Mouse (Mus musculus) kidney, embryonic 14.5 days (tissue): ENCODE results near the gene Ahdc1. TPM values are rescaled to one million over a fixed set of nuclear protein-coding genes. Genes with fewer than 3 reads are reported as not detected.
A peak's percentile ranks its signal among the peaks of the same experiment; 100 is the strongest.

Source experiments
- ATAC-seq: fragments of 200-750 bp; cut with Nextera tagmentation; 2 replicates; pipeline ENCODE4 v1.8.0; 2017; ENCODE audit warnings: moderate number of reproducible peaks, mild to moderate bottlenecking, moderate TSS enrichment, moderate library complexity; ENCODE audit not compliant: low FRiP score, low TSS enrichment
- H3K27ac ChIP-seq: fragments of 300-500 bp; sonication (generic); 2 replicates; pipeline ENCODE4 v1.5.1; 2014; ENCODE audit warnings: low read depth, mild to moderate bottlenecking, low read length, moderate library complexity, mixed read lengths
- H3K27me3 ChIP-seq: fragments of 300-500 bp; sonication (generic); 2 replicates; pipeline ENCODE4 v1.6.1; 2014; ENCODE audit warnings: mild to moderate bottlenecking, low read length; ENCODE audit not compliant: control insufficient read depth, insufficient read depth
- H3K36me3 ChIP-seq: fragments of 300-500 bp; sonication (generic); 2 replicates; pipeline ENCODE4 v1.6.1; 2014; ENCODE audit warnings: low read length, mixed read lengths; ENCODE audit not compliant: control insufficient read depth, insufficient read depth
- H3K4me1 ChIP-seq: fragments of 300-500 bp; sonication (generic); 2 replicates; pipeline ENCODE4 v1.6.1; 2014; ENCODE audit warnings: low read length, mixed read lengths; ENCODE audit not compliant: control insufficient read depth, insufficient read depth
- H3K4me2 ChIP-seq: fragments of 300-500 bp; sonication (generic); replicated peaks from 2 replicates; pipeline ENCODE4 v1.6.1; 2014; ENCODE audit warnings: low read depth, mild to moderate bottlenecking, low read length
- H3K4me3 ChIP-seq: fragments of 300-500 bp; sonication (generic); 2 replicates; pipeline ENCODE4 v1.5.1; 2014; ENCODE audit warnings: mild to moderate bottlenecking, low read length
- H3K9ac ChIP-seq: fragments of 300-500 bp; sonication (generic); 2 replicates; pipeline ENCODE4 v1.6.1; 2014; ENCODE audit warnings: low read depth, mild to moderate bottlenecking, low read length, moderate library complexity
- H3K9me3 ChIP-seq: fragments of 300-500 bp; sonication (generic); 2 replicates; pipeline ENCODE4 v1.6.1; 2016; ENCODE audit warnings: low read length; ENCODE audit not compliant: control insufficient read depth
- WGBS: fragments of 180-500 bp; shearing (Covaris S2); extraction: QIAGEN DNeasy Blood & Tissue Kit; methylation state at CpG from one replicate; pipeline ENCODE4 v1.1.7; 2014; 5-methylcytosine and 5-hydroxymethylcytosine counted together
- polyA plus RNA-seq: library from polyadenylated mRNA; unstranded; fragments of >200 nt; fragmentation: Nextera tagmentation; extraction: Ambion mirVana; gene quantifications from 2 replicates; pipeline ENCODE4 v1.2.1, GENCODE M21; 2014

Ahdc1 gene
- polyA plus RNA-seq, 1 experiment from 2014 or later = 12.1 TPM

- H3K27ac ChIP-seq = no peak overlapping the region
Measured at GRCm38 (mm10) chr4:133112175-133112838, 101.2 kb downstream of the Ahdc1 start.

DNA sequence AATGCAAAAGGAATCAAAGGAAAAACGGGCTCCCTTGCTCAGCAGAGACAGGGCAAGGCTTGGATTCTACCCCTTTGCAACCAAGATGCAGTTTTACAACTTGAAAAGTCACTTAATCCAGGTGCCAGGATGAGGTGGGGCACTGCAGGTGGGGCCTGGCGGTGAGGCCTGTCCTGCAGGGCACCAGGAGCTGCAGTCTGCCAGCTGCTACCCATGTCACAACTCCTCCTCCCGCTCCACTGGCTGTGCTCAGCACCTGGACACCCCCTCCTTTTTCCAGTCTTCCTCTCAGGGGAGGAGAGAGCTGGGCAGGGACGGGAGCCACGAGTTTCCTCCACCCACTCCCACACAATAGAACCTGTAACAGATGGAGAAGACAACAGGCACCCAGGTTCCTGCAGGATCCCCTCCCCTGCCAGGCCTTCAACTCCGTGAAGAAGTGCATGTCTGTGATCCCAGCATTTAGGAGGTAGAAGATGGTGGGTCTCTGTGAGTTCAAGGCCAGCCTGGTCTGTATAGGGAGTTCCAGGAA, 102.4 kb downstream of the Ahdc1 start:
- no peaks in the 10 kb centered on the region for H3K27me3 ChIP-seq
- H3K4me1 ChIP-seq = peaks cover 33% of the 10 kb centered on the region
- no peaks in the 10 kb centered on the region for H3K9me3 ChIP-seq
- ATAC-seq = no peak
- H3K4me2 ChIP-seq = no peak overlapping the region
- WGBS = 38% methylated on average over 6 of the region's 6 CpGs
- H3K4me3 ChIP-seq = no peak overlapping the region
- H3K9ac ChIP-seq = no peak overlapping the region
- no peak overlapping the region for H3K27ac ChIP-seq
- H3K36me3 ChIP-seq = no peaks in the 10 kb centered on the region

More at GRCm38 (mm10) chr4:133112175-133112838, 101.2 kb downstream of the Ahdc1 start:
- ATAC-seq = no peak
- WGBS = 28% methylated on average over 13 of the region's 13 CpGs
- no peaks in the 10 kb centered on the region for H3K9me3 ChIP-seq
- H3K27me3 ChIP-seq = no peaks in the 10 kb centered on the region
- H3K36me3 ChIP-seq = no peaks in the 10 kb centered on the region
- no peak overlapping the region for H3K9ac ChIP-seq
- H3K4me2 ChIP-seq = no peak overlapping the region
- no peak overlapping the region for H3K4me3 ChIP-seq
- peaks cover 28% of the 10 kb centered on the region for H3K4me1 ChIP-seq

GRCm38 (mm10) chr4:133114762-133115161, 103.7 kb downstream of the Ahdc1 start:
- no peaks in the 10 kb centered on the region for H3K27me3 ChIP-seq
- H3K4me3 ChIP-seq = no peak overlapping the region
- ATAC-seq = no peak
- H3K27ac ChIP-seq = no peak overlapping the region
- no peak overlapping the region for H3K9ac ChIP-seq
- H3K4me2 ChIP-seq = no peak overlapping the region
- peaks cover 28% of the 10 kb centered on the region for H3K4me1 ChIP-seq
- no peaks in the 10 kb centered on the region for H3K9me3 ChIP-seq
- H3K36me3 ChIP-seq = no peaks in the 10 kb centered on the region
- 55% methylated on average over 3 of the region's 3 CpGs for WGBS

GRCm38 (mm10) chr4:133115721-133116429, 104.8 kb downstream of the Ahdc1 start:
- H3K27me3 ChIP-seq = no peaks in the 10 kb centered on the region
- H3K4me2 ChIP-seq = no peak overlapping the region
- no peaks in the 10 kb centered on the region for H3K9me3 ChIP-seq
- H3K27ac ChIP-seq = peak overlapping the region; percentile 100
- H3K36me3 ChIP-seq = no peaks in the 10 kb centered on the region
- 67% methylated on average over 14 of the region's 14 CpGs for WGBS
- H3K4me3 ChIP-seq = no peak overlapping the region
- peaks cover 37% of the 10 kb centered on the region for H3K4me1 ChIP-seq
- H3K9ac ChIP-seq = no peak overlapping the region
- ATAC-seq = no peak

GRCm38 (mm10) chr4:133116756-133117470, 105.9 kb downstream of the Ahdc1 start:
- Histone ChIP-seq H3K9me3 (no peaks in the 10 kb centered on the region), H3K4me2 (peak overlapping the region; percentile 31; the same call in 1 of the 2 replicates), H3K4me3 (no peak overlapping the region), H3K9ac (no peak overlapping the region; the same call in 1 of the 2 replicates), H3K36me3 (no peaks in the 10 kb centered on the region), H3K27me3 (no peaks in the 10 kb centered on the region), H3K27ac (peak overlapping the region; percentile 100), H3K4me1 (peaks cover 46% of the 10 kb centered on the region)
- 38% methylated on average over 3 of the region's 3 CpGs for WGBS
- peak; percentile 26 for ATAC-seq

DNA sequence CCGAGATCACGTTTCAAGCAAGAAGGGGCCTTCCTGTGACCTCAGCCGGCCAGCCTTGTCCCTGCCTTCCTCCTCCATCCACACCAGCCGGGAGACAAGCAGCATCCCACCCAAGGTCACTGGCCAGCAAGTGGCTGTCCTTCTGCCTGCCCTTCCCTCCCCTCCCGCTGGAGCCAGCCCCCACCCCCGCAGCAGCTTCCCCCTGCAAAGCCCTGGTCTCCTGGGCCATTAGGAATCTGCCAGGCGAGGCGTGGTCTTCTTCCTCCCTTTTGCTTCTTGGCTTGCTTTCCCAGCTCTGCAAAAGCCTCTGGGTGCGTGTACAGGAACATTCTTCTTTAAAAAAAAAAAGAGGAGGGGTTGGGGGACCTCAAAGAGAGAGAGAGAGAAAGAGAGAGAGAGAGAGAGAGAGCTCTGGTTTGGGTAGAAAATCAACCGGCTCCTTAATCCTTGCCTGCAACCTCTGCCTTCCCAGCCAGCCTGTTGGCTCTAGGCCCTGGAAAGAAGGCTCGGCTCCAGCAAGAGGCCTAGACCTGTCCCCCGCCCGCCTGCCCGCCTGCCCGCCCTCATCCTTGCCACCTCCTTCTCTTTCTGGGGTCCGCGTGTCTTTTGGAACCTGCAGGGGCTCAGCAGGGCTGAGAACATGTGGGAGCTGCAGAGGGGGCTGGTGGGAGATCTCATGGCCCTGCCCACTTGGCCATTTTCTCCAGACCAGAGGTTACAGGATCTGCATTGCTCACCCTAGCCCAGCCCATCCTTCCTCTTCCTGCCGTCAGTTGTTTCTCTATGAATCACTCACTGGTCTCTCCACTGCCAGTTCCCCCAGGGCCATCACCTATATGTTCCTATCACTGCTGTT, 106.7 kb downstream of the Ahdc1 start:
- 7% methylated on average over 18 of the region's 18 CpGs for WGBS
- no peaks in the 10 kb centered on the region for H3K9me3 ChIP-seq
- no peaks in the 10 kb centered on the region for H3K36me3 ChIP-seq
- H3K4me2 ChIP-seq = peak overlapping the region; percentile 31
- ATAC-seq = peak; percentile 84
- H3K4me1 ChIP-seq = peaks cover 51% of the 10 kb centered on the region
- peak overlapping the region; percentile 3; the same call in 1 of the 2 replicates for H3K4me3 ChIP-seq
- H3K27me3 ChIP-seq = no peaks in the 10 kb centered on the region
- peak overlapping the region; percentile 100 for H3K27ac ChIP-seq
- peak overlapping the region; percentile 48 for H3K9ac ChIP-seq

- Histone ChIP-seq H3K9ac (no peak overlapping the region), H3K4me1 (peaks cover 47% of the 10 kb centered on the region), H3K36me3 (no peaks in the 10 kb centered on the region), H3K4me3 (no peak overlapping the region), H3K27me3 (no peaks in the 10 kb centered on the region), H3K9me3 (no peaks in the 10 kb centered on the region), H3K4me2 (no peak overlapping the region), H3K27ac (peak overlapping the region; percentile 57; the same call in 1 of the 2 replicates)
- no peak for ATAC-seq
- WGBS = 82% methylated on average over 6 of the region's 6 CpGs
Measured at GRCm38 (mm10) chr4:133118775-133119375, 107.8 kb downstream of the Ahdc1 start.

GRCm38 (mm10) chr4:133119579-133119978, 108.5 kb downstream of the Ahdc1 start:
- H3K9me3 ChIP-seq = no peaks in the 10 kb centered on the region
- no peak for ATAC-seq
- no peak overlapping the region for H3K4me2 ChIP-seq
- peak overlapping the region; percentile 37; the same call in 1 of the 2 replicates for H3K27ac ChIP-seq
- H3K27me3 ChIP-seq = no peaks in the 10 kb centered on the region
- H3K9ac ChIP-seq = no peak overlapping the region
- 84% methylated on average over 6 of the region's 6 CpGs for WGBS
- H3K4me3 ChIP-seq = no peak overlapping the region
- H3K36me3 ChIP-seq = no peaks in the 10 kb centered on the region
- peaks cover 47% of the 10 kb centered on the region for H3K4me1 ChIP-seq
